Mouse (Mus musculus) retina, postnatal 7 days (tissue): ENCODE measurements around the gene Col4a5.

Experiments used
- DNase-seq: peaks from one replicate; pipeline ENCODE4 v3.0.0-alpha.2; 2012; ENCODE audit warnings: low read depth, low spot score

Gene Col4a5

DNA sequence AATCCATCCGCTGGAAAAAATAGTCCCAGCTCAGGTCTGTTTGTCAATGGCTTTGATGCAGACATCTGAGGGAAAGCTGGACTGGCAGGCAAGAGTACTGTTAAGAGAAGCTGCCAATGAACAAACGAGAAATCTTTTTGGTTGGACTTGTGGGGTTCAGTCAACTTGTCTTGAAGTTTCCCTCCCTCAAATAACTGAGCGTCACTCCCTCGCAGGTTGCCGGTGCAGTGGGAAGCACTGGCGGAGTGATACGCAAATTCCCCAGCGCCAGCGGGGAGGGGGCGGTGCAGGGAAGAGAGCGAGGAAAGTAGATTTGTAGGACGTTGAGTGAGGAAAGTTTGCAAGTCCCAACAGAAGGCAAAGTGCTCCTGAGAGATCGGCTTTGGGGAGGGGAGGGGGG is at the start of gene Col4a5:
Gene Col4a5 (plus strand): TSS at position 276 of the 400 bp plus-strand sequence.
- peak; percentile 45 for DNase-seq

- no peak for DNase-seq
Observed at GRCm38 (mm10) chrX:141436780-141437179, 38.4 kb upstream of the Col4a5 start.

- DNase-seq, result no peak
Observed at GRCm38 (mm10) chrX:141439423-141439822, 35.8 kb upstream of the Col4a5 start.

GRCm38 (mm10) chrX:141447936-141448335 is 27.2 kb upstream of the Col4a5 start:
- no peak for DNase-seq

DNA sequence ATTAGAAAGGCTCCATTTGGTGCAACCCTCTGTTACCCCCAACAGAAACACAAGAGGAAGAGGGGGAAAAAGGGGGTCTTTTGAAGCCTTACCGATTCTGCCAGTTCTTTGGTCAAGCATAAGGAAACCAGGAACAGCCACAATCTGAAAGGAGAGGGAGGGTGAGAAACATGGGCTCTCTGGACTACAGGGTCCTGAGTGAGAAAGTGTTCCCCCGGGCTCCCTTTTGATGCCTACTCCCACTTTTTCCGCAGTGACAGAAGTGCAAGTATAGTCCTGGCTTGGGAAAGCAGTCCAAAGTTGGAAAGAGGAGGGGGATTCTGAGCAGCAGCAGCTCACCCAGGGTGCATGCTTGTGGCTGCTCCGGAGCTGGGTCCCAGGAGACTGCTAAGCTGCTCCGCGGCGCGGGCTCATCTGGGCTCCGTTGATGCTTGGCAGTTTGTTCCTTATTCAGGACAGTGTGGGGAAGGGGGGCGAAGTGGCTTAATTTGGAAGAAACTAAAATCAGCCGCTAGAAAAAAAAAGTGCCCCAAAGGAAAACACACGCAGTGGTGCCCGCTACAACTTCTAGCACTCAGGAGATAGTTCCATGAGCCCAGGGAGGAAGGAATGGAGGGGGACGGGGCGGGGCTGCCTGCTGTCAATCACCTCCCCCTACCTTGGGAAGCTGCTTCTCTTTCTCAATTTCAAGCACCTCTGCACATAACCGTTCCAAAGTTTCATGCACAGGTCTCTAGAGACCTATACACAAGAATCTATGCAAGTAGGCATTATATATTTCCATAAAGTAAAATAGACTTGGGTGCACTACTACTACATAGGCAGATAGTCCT is 1.5 kb upstream of the Col4a5 start, which contains the start of gene Col4a6:
Gene Col4a6 (minus strand): TSS at position 607 of the 833 bp plus-strand sequence.
- DNase-seq, result no peak

DNA sequence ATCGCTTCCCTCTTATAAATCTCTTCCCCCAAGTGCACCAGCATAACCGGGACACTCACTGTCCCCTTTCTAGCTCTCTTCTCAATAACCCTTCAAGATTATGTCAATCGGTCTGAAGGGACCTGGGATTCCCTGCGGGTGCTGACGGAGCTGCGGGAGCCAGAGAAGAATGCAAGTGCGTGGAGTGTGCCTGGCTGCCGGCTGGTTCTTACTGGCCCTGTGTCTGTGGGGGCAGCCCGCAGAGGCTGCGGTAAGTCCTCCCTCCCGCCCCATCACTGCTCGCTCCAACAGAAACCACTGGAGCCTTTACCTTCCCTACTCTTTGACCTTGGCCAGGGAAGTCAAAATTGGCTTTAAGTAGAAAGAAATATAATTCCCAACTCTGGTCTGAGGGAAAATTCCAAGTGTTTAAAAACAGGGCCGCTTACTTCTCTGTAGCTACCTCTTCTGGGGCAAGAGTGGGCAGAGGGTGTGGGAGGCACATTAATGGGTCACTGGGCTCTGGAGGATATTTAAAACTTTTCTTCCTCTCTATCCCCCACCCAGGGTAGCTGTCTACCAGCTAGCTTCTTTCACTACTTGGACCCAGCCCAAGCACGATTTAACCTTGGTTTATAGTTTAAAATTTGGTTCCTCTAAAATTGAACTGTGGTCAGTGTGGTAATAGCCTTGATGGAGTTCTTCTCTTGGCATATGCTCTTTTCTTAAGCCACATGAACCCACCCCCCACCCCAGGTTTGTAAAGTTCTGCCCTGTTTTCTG is 562 bp downstream of the Col4a5 start:
- DNase-seq, result no peak

- no peak for DNase-seq
Observed at GRCm38 (mm10) chrX:141494545-141494944, 19.4 kb downstream of the Col4a5 start.

DNA sequence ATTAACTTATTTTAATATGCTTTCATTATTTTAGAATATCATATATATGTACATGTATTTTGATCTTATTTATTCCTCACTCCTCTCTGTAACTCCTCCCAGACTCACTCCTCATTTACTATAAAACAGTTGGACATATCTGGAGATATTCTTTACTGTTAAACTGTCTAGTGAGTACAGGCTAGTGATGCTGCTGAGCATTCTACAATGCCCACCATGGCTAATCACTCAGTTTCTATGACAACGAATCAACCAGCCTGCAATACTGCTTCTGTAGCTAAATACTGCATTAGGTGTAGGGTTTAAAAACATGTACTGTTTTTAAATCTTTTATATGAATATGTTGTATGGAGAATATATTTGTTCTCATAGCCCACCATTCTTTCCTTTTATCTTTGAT is 27.9 kb downstream of the Col4a5 start:
- DNase-seq, result no peak

DNA sequence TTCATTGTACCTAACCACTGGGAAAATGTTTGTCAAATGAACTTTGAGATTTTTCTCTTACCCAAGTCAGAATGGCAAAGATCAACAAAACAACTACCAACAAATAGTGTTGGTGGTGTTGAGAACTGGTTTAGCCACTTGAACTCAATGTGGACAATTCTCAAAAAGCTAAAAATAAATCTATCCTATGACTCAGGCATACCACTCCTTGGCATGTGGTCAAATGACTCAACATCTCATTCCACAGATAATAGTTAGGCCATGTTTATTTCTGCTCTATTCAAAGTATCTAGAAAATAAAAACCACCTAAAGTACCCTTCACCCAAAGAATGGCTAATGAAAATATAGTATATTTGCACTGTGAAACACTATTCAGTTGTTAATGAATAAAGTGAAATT is 58.3 kb downstream of the Col4a5 start:
- no peak for DNase-seq

DNA sequence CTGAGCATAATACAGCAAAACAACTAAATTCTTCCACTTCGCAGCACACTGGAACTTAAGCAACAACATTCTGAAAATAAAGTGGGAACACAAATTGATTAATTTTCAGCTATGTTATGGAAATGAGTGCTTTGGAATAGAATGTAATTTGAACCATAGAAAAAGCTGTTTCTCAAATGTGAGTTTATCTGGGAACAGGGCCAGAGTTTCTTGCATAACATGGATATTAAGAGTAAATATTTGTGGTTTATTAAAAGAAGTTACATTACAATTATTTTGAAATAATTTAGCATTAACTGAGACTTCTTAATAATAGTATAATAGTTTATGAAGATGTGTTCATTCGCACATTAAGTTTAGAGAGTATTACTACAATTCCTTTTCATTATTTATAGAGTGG is 72.3 kb downstream of the Col4a5 start:
- no peak for DNase-seq

DNA sequence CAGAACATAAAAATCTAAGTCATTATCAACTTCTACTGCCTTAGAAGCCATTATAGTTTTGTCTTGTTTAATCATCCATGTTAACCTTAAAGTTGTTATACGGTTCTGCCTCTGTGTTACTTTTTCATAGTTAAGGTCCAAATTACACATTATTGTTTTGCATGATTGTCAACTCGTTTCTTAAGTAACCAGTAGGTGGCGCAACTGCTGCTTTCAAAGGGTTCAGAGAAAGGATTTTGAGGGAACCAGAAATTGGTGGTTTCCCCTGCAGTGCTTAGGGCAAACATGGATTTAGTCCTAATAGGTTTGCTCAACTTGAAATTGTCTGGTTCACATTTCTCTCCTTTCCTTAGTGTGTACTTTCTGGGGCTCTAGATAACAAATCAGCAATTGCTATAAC is 115.1 kb downstream of the Col4a5 start:
- DNase-seq, result peak; percentile 1

DNA sequence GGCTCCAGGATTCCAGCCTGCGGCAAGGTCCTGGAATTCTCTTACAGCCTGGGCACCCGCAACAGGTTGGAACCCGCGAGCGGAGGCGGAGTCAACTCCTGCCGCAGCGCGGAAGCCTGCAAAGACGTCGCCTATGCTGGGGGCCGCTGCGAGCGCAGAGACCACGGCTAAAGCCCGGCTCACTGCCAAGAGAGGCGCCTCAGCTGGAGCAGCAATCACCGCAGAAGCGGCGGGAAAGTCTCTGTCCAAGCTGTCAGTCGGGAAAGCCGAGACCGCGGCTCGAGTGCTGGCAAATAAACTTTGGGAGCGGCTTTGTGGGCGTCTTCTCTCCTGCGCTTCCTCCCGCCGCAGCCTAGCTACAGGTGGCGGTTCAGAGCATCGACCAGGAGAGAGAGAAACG is 246.5 kb downstream of the Col4a5 start:
- DNase-seq, result no peak

- no peak for DNase-seq
Observed at GRCm38 (mm10) chrX:141723936-141724335, 248.8 kb downstream of the Col4a5 start.

DNA sequence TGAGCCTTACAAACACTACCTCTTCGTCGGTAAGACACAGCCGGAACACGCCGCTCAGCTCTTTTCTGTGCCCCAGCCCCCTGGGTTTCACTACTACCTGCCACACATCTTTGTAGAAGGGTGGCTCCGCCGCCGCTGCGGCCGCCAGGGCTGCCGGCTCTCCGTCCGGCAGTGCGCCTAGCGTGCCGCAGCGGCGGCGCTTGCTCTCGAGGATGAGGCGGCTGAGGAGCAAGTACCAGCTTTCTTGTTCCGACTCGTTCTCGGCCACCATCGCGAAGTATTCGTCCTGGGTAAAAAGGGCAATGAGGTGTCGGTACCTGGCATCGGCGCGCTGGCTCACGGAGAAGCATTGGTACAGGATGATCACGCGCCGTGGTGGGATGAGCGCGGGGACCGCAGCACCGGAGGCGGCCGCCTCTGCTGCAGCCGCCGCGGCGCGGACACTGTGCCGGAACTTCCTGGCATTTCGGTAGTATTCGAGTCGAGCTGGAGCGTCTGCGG is 249.3 kb downstream of the Col4a5 start:
- DNase-seq, result no peak

DNA sequence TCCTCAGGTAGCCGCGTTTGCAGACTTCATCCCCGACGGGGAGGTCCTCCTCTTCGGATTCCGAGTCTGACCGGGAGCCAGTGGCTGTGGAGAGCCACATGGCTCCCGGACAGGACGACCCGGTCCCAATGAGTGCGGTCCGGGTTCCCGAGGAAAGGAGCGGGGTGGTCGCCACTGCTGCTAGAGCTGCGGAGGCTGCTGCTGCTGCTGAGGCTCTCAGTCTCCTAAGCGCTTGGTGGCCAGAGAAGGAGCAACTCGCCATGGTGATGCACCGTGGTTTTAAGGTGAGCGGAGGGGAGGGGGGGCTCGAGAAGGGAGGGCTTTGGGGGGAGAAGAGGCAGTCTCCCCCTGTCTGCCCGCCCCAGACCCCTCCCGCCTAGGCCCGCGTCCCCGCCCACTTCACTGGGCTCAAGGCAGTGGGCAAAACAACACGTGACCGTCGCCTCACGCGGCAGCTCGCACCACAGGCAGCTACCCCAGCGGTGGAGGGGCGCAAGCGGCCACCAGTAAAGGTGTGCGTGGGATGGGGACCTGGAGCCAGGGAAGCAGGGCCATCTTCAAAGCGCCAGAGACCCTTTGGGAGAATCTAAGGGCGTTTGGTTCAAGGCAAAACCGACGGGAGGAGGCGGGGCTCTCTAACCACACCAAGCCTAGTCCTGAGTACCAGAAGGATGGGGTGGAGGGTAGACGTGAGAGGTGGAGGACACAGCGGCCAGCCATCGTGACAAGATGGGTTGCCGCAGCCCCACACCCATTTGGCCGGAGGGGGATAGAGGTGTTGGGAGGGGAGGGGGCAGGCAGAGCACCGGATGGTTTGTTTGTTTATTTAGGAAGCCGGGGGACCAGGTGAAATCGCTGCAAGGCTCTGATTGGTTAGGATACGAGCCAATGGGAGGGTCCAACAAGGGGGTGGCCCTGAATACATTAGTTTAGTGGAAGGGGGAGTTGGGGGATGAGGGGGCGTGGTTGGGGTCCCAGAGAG is 250.0 kb downstream of the Col4a5 start, which contains the start of gene Irs4:
Gene Irs4 (minus strand): TSS at position 327 of the 982 bp plus-strand sequence.
- DNase-seq, result no peak

DNA sequence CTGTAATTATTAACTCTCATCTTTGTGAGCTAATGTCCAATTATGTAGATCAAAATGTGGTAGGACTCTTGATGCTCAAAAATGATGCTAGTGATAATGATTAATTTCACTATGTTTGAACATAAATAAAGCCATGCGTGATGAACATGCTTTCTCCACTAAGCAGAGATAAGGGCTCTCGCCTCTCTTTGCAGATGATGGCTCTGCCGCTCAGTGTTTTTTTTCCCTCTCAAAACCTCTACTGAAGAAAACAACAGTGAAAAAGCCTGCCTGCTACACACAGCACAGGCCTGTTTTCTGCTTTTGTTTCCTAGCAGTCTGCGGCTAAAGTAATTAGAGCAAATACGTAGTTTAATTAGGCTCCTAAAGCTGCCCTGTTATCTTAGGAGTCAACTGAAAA is 254.4 kb downstream of the Col4a5 start:
- no peak for DNase-seq
